Mouse (Mus musculus) megakaryocyte, adult 5-6 weeks (primary cell): ENCODE results near the gene Maneal. TPM values are rescaled to one million over a fixed set of nuclear protein-coding genes. Genes with fewer than 3 reads are reported as not detected.

Experiments used
- ATAC-seq: 2 replicates; pipeline ENCODE4 v1.8.0; 2016; ENCODE audit warnings: mild to moderate bottlenecking, inconsistent platforms; ENCODE audit not compliant: poor library complexity, severe bottlenecking
- total RNA-seq, 2 experiments: library from RNA; stranded (forward) in 1 of 2; stranded (reverse) in 1 of 2; fragments of 153-499, 151-499 nt in 1 of 2; fragments of 221-1000, 200-1000 nt in 1 of 2; gene quantifications; 2 replicates each; pipeline versions ENCODE4 v1.2.3 to v1.2.4; 2015 to 2017

The Maneal gene
- total RNA-seq, 2 experiments from 2014 or later: not detected

DNA sequence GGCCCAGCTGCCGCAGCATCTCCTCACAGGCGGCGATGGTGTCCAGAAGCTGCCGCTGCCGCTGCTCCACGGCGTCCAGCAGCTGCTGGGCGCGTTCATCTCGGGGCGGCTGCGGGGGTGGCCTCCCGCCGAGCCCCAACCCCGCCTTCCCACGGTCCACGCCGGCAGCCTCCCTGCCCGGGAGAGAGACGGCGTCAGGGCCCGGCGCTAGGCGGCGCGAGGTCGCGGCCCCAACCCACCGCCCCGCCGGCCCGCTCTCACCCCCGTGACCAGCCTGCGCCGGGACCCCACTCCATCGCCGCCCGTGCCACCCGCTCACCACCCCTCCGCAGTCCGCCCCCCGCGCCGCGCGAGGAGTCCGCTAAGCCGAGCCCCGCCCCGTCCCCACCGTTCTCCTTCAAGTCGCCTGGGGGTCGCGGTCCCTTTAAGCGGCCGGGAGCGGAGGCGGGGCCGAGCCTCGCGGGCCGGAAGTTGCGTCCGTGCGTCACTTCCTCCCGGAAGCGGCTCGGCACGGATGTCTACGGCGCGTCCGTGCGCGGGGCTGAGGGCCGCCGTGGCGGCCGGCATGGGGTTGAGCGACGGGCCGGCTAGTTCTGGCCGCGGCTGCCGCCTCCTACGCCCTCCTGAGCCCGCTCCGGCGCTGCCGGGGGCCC, 11.6 kb downstream of the Maneal start, which contains the start of gene Yrdc:
TSS of gene Yrdc (plus strand) at position 419 of the 653 bp plus-strand sequence.
- ATAC-seq: peak; percentile 87

DNA sequence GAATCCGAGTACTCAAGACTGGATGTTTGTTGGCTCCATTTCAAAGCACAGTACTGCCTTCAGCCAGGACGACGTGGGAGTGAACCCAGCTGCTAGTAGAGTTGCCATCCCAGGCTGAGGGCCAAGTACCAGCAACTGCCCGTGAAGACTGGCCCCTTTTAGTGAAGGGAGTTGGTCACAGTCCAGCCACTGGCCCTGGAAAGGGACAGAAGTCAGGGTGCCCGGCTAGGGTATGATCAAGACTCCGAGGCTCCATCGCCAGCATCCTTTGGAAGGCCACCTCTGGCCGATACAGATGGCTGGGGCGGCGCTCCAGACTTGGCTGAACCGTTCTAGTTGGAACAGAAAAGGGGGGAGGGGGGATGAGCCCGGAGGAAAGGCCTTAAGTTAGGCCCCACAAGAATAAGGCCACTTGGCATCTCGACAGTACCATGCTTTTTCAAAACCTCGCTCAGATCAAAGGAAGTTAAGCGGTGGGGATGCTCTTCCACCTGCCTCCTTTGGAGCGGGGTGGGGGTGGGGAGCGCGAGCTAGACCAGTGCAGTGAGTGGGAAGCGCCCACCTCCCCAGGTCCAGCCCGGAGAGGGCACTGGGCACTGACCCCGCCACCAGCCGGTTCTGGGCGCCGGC, 12.2 kb downstream of the Maneal start:
- ATAC-seq: no peak

DNA sequence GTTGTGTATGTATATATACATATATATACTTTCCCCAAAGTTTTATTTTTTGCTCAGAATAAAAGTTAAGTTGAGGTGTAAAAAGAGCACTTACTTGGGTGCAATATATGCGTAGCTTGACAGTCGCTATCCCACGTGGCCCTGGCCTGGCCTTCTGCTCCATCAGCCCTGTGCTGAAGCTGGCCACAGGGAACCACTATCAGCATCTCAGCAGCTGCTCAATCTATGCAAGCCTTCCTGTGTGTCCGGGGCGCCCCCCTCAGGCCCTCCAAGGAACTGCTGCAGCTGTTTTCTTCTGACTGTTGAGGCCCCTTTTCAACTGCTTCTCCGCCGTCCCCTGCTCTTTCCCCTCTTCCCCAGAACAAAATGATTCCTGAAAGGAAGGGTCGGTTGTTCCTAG, 14.4 kb downstream of the Maneal start:
- peak; percentile 56 for ATAC-seq

DNA sequence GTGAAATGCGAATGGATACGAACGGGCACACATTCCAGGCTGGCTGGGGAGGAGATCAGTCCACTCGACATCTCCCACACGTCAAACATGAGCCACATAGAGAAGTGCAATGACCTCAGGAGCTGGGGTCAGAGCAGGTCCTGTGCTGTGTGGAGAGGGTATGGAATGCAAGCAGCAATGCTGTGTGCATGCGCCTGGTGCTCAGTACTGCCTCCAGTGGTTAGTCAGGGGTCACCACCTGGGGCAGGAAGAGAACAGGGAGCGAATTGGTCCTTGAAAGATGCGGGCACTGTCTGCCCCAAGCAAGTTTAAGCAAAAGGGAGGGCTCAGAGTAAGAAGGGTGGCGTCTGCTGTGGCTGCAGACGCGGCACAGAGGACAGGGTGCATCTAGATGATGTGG, 18.5 kb downstream of the Maneal start:
- ATAC-seq: peak; percentile 77

DNA sequence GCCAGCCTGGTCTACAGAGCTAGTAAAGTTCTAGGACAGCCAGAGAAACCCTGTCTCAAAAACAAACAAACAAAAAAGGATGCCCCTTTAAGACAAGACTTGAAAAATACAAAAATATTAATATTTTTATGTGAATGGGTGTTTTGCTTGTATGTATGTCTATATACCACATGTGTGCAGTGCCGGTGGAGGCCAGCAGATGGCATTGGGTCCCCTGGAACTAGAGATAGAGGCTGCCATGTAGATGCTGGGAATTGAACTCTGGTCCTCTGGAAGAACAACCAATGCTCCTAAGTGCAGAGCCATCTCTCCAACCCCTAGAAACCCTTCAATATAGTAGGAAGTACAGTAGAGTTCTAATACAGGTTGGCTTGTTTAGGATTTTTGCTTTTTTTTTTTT, 21.0 kb downstream of the Maneal start:
- no peak for ATAC-seq

DNA sequence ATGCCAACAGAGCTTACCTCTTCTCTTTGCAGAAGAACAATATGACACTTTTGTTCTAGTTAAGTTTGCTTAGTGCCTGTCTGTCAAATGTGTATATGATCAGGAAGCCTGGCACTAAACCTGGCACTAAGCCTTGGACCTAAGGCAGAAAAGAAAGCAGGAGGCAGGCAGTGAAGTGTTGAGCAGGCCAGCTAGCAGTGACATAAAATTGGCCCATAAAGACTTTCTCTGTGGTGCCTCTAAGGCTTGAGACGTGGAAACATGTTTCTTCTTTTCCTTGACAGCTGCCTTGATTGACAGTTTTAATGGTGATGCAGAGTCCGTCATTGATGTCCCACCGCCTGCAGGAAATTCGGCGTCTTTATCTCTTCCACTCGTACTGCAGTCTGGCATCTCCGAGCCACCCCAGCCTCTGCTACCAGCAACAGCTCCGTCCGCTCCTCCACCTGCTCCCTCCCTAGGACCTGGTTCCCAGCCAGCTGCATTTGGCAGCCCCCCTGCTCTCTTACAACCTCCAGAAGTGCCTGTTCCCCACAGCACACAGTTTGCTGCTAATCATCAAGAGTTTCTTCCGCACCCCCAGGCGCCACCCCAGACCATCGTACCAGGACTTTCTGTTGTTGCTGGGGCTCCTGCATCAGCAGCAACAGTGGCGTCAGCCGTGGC, 23.8 kb downstream of the Maneal start:
- ATAC-seq: no peak

DNA sequence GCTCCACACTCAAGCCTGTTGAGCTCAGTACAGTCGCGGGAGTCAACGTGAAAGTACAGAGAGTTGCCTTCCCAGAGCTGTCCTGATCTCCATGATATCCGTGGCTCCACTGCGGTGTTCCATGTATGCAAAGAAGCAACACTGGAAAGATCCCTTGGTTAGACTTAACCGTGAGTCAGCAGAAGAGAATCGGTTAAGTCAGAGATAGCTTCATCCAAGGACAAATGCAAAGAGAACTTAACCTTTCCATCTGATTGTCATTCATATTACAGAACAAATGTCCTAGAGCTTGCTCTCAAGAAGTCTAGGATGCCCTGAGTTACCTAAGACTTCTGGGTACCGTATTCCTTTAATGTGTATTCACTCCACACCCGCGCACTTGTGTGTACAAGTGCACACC, 29.2 kb downstream of the Maneal start:
- ATAC-seq: no peak

DNA sequence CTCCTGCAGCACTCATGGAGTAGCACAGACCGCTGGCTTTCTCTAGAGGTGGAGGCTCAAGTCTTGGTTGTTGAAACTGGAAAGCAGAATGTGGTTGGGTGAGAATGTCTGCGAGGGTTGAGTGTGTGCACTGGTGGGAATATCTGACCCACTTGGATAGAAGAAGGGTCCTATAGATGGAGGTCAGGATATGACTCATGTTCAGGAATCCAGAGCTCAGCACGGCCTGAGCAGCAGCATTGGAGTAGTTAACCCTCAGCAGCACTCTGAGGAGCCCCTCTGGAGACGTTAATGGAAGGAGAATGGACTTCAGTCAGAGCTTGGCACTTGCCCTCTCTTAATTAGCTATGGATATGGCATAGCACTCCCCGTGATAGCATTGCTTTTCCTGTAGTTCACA, 32.3 kb downstream of the Maneal start:
- ATAC-seq: no peak

DNA sequence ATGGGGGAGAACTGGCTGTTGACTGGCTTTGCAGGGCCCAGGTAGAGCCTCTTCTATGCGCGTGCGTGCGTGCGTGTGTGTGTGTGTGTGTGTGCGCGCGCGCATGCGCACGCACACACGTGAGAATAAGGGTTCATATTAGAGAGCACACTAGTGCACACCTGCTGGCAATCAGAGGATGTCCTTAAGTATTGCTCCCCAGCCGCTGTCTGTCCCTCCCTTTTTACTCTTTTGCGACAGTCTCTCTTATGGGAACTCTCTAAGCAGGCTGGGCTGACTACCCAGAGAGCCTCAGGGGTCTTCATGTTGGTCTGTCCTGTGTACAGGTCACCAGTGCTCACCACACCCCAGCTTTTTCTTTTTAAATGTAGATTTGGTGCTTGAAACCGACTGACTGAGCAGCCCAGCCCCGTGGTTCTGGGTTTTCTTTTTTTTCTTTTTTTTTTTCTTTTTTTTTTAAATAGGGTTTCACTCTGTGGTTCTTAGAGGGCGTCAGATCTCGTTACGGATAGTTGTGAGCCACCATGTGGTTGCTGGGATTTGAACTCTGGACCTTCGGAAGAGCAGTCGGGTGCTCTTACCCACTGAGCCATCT, 36.5 kb downstream of the Maneal start:
- no peak for ATAC-seq

DNA sequence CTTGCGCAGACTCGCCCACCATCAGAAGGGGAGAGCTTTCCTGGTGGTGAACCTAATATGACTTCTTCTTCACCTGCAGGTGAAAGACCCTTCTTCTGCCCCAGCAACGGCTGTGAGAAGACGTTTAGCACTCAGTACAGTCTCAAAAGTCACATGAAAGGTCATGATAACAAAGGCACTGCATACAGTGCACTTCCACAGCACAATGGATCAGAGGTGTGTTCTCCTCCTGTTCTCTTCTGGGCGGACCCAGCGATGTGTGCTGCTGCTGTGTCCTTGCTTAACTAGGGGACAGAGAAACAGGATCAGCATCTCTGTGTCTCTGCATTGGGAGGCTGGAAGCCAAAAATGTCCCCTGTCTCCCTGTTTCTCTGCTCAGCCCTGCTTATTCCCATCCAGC, 37.0 kb downstream of the Maneal start:
- no peak for ATAC-seq

DNA sequence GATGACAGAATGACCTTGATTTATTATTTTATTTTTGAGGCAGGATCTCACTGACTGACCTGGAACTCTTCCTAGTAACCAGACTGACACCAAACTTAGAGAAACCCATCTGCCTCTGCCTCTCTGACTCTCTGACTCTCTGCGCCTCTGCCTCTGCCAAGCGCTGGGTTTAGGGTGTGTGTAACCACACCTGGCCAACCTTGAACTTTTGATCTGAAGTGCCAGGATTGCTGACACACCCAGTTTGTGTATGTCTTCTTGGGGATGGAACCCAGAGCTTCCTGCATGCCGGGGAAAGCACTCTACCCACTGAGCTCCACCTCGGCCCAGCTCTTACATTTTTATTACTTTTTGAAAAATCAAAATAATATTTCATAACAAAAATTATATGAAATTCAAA, 43.1 kb downstream of the Maneal start:
- ATAC-seq: no peak

DNA sequence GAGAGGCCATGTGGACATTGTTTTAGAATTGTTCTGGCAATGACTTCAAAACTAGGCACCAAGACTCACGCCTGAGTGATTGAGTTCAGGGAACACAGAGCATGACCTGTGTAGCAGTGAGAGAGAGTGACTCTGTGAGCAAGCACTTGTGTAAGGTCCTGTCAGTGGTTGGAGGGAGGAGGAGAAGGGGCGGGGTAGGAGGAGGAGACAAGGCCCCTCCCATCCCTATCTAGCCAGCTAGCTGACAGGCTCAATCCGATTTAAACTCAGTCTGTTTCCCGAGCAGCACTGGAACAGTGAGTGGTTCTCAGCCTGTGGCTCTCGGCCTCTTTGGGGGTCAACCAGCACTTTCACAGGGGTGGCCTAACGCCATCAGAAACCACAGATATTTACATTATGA, 44.2 kb downstream of the Maneal start:
- ATAC-seq: peak; percentile 95

DNA sequence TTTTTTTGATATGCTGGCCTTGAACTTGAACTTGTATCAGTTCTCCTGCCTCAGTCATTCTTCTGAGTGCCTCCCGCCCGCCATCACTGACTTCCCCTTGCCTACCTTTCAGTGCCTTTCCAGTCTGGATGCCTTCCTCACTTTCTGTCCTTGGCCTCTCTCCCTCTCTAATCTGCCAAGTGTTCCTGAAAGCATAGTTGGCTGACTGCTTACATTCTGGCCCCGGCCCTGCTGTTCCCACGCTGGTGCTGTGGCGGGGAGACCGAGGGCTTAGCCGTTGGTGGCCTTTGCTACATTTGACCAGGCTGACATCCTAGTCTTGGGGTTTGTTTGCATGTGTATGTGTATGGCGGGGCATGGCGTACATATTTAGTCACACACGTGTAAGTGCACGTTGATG, 46.1 kb downstream of the Maneal start:
- no peak for ATAC-seq

DNA sequence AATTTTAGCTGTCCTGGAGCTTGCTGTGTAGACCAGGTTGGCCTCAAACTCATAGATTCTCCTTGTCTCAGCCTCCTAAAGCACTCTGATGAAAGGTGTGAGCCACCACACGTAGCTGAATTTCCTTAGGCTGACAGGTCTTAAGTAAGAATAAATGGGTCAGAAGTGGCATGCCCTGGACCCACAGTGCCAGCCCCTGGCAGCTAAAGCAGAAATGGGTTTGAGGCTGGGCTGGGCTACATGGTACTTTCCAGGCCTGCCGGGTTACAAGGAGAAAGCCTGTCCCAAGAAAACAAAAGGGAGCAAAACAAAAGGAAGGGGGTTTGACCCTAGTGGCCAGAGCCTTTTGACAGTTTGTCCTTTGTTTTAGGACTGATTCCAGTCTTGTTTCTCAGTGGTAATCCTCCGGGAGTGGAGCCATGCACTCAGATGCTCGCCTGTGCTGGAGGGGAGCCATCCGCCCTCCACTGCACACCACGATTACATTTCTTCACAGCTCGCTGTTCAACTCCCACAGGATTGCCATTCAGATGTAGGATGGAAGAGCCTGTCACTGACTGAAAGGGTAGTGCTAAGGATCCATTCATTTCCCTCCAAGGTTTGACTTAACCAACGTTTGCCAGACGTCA, 50.5 kb downstream of the Maneal start:
- ATAC-seq: no peak

DNA sequence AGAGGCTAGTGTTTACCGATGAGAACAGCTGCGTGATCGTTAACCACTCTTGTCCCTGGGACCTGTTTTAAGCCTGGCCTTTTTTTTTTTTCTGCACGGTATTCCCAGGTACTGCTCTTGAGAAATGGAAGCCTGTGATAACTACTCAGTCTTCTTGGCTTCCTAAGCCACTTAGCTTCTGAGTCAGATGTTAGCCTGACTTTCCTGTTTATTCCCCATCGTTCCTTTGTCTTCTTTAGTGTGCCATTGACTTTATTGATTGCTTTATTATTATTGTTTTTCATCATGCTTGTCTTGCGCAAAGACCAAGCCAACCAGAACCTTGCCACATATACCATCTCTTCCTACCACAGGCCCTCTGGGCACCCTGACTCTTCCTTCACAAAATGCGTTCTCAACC, 51.9 kb downstream of the Maneal start:
- ATAC-seq: no peak

DNA sequence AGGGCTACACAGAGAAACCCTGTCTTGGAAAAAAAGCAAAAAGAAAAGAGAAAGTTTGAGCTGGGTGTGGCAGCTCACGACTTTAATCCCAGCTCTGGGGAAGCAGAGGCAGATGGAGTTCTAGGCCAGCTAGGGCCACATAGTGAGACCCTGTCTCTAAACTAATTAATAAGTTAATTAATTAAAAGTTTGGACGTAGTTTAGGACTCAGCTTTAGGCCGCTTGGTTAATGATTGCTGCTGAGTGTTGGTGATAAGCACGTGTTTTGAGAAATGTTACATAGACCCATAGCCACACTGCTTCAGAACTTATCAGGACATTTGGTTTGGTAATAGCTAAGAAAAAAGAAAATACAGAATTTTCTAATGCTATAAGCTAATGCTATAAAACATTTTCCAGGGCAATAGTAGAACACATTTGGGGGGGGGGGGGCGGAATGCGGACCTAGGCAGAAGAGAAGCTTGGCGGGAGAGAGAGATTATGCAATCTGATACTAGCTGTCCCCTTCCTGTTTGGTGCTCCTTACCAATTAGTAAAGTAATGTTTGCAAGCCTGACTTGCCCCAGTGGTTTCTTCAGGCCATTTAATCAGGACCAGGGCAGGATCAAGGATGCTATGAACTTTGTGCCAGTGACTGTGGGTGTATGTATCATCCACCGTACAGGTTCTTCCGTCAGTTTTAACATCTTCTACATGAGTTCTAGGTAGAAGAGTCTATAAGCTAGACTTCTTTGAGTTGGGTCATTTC, 52.7 kb downstream of the Maneal start:
- ATAC-seq: peak; percentile 38

DNA sequence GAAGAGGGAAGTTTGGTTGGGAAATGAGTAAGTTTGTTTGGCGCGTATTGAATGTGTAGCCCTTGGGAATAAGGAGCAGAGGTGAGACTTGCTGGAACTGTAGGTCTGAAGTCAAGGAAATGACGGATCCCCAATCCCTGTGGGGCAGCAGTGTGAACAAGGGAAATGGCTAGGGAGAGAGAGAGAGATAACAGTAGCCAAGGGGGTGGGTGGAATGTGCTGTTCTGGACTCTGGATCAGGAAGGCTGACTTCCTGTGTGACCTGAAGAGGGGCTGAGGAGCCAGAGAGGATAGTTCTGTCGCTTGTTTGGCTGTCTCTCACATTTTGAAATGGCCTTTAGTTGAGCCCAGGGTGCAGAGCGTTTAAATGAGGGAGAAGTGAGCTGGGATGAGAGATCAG, 53.5 kb downstream of the Maneal start:
- no peak for ATAC-seq
